Mouse (Mus musculus) monocyte, adult 5-6 weeks (primary cell): ENCODE measurements around the gene Ptgds. TPM values are rescaled to one million over a fixed set of nuclear protein-coding genes. Genes with fewer than 3 reads are reported as not detected.

Experiments used
- ATAC-seq: fragments of 153-309, 156-312 bp; replicated peaks from 2 replicates; pipeline ENCODE4 v1.8.0; 2017; ENCODE audit warnings: mild to moderate bottlenecking; ENCODE audit not compliant: low TSS enrichment, insufficient number of reproducible peaks, severe bottlenecking, poor library complexity, low FRiP score
- total RNA-seq: library from RNA; stranded (forward); fragments of 200-1000, 200-491, 200-594 nt; gene quantifications from 3 replicates; pipeline ENCODE4 v1.2.3, GENCODE M21; 2017

Ptgds gene
- total RNA-seq = not detected in 3 replicates

- no peak for ATAC-seq
These were observed at the start of gene Ptgds for GRCm38 (mm10) chr2:25469969-25470368. Ptgds (minus strand) TSS chr2:25470046.

- ATAC-seq = 0 out of 2 replicates have a peak, but pooled peaks have one; percentile 47
These were observed 40.1 kb upstream of the Ptgds start for GRCm38 (mm10) chr2:25509912-25510311.

GRCm38 (mm10) chr2:25506964-25507363 is 37.1 kb upstream of the Ptgds start:
- no peak for ATAC-seq

- no peak for ATAC-seq
These were observed 36.0 kb upstream of the Ptgds start for GRCm38 (mm10) chr2:25505860-25506259.

- no peak for ATAC-seq
These were observed 35.2 kb upstream of the Ptgds start for GRCm38 (mm10) chr2:25505000-25505399.

- no peak for ATAC-seq
These were observed 34.7 kb upstream of the Ptgds start for GRCm38 (mm10) chr2:25504538-25504937.

GRCm38 (mm10) chr2:25502726-25503125 is 32.9 kb upstream of the Ptgds start:
- ATAC-seq = no peak

- ATAC-seq = no peak
These were observed 32.0 kb upstream of the Ptgds start, which contains the start of gene C8g for GRCm38 (mm10) chr2:25501593-25502486. C8g (minus strand) TSS chr2:25501719.

GRCm38 (mm10) chr2:25500576-25501405 is 30.9 kb upstream of the Ptgds start, which contains the start of gene Fbxw5:
Fbxw5 (plus strand) TSS chr2:25500750.
- ATAC-seq = peak; percentile 70

GRCm38 (mm10) chr2:25500071-25500575 is 30.3 kb upstream of the Ptgds start:
- no peak for ATAC-seq

GRCm38 (mm10) chr2:25498622-25499478 is 29.0 kb upstream of the Ptgds start:
- ATAC-seq = no peak

GRCm38 (mm10) chr2:25497846-25498575 is 28.2 kb upstream of the Ptgds start:
- ATAC-seq = no peak

GRCm38 (mm10) chr2:25496462-25496861 is 26.6 kb upstream of the Ptgds start:
- ATAC-seq = no peak

- ATAC-seq = no peak
These were observed 23.7 kb upstream of the Ptgds start, which contains the start of gene Lcn12 for GRCm38 (mm10) chr2:25493476-25493961. Lcn12 (minus strand) TSS chr2:25493911.

- ATAC-seq = no peak
These were observed 23.1 kb upstream of the Ptgds start for GRCm38 (mm10) chr2:25492988-25493387.

GRCm38 (mm10) chr2:25488671-25489068 is 18.8 kb upstream of the Ptgds start:
- no peak for ATAC-seq

GRCm38 (mm10) chr2:25487965-25488670 is 18.3 kb upstream of the Ptgds start:
- no peak for ATAC-seq
